Mouse (Mus musculus): ENCODE results near the gene Zdhhc19. TPM values are rescaled to one million over a fixed set of nuclear protein-coding genes. Genes with fewer than 3 reads are reported as not detected.
A peak's percentile ranks its signal among the peaks of the same experiment; 100 is the strongest.
"Not testable (repeated sequence)": the region's sequence is repeated elsewhere in the genome, so short reads cannot be mapped to it uniquely, and the experiment has no call there.

Gene Zdhhc19
- polyA plus RNA-seq, 1 experiment from 2014 or later: not detected

DNA sequence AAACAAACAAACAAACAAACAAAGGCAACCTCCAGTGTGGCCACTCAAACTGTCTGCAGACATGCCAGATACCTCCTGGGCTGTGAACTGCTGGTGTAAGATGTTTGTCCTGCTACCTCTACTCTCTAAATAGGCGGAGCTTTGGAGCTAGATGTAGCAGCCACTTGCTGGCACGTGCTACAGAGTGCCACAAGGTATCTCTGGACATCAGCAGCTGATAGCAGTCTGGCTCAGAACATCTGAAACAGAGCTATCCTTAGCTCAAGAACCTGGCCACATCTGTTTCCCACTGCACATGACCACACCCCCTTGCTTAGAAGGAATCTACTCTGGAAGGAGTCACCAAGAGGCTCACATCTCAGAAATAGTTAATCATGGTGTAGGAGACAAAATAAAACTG lies 10.9 kb upstream of the Zdhhc19 start:
- Histone ChIP-seq H3K4me1 (ENCODE audit: insufficient read depth, low read length) (peaks cover 21% of the 10 kb centered on the region), H3K4me2 (replicated peaks; ENCODE audit: low read depth, low read length) (no peak overlapping the region), H3K9ac (replicated peaks; ENCODE audit: low read length) (no peak overlapping the region), H3K27me3 (ENCODE audit: insufficient read depth, low read length) (no peaks in the 10 kb centered on the region), H3K27ac (ENCODE audit: low read length) (no peak overlapping the region), H3K9me3 (ENCODE audit: low read length) (no peaks in the 10 kb centered on the region), H3K36me3 (ENCODE audit: insufficient read depth, low read length) (no peaks in the 10 kb centered on the region), H3K4me3 (ENCODE audit: low read length) (no peak overlapping the region)
- no peak for ATAC-seq (ENCODE audit: low FRiP score, low TSS enrichment)
- WGBS: 74% methylated on average over 2 of the region's 2 CpGs

DNA sequence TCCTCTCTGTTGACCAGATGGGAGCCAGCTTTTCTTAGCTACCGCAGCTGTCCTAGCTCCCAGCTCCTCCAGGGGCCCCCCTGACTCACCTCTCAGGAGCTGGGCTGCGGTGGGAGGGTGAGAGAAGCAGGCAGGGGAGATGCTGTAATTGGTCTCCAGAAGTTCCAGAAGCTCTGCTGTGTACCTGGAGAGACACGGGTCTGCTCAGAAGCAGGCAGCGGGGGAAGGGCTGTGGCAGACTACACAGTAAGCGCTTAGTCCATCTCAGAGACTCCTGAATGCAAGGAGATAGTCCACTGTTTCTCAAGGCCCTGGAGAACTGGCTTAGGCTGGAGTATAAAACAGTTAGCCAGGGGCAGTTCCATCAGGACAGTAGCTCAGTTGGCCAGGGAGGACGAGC lies 10.0 kb upstream of the Zdhhc19 start:
- ATAC-seq (ENCODE audit: low FRiP score, low TSS enrichment): no peak
- H3K36me3 ChIP-seq (ENCODE audit: insufficient read depth, low read length): no peaks in the 10 kb centered on the region
- no peaks in the 10 kb centered on the region for H3K9me3 ChIP-seq (ENCODE audit: low read length)
- H3K27ac ChIP-seq (ENCODE audit: low read length): no peak overlapping the region
- H3K4me3 ChIP-seq (ENCODE audit: low read length): no peak overlapping the region
- H3K4me1 ChIP-seq (ENCODE audit: insufficient read depth, low read length): peaks cover 21% of the 10 kb centered on the region
- 71% methylated on average over 6 of the region's 6 CpGs for WGBS
- H3K4me2 ChIP-seq (replicated peaks; ENCODE audit: low read depth, low read length): no peak overlapping the region
- no peaks in the 10 kb centered on the region for H3K27me3 ChIP-seq (ENCODE audit: insufficient read depth, low read length)
- H3K9ac ChIP-seq (replicated peaks; ENCODE audit: low read length): no peak overlapping the region

DNA sequence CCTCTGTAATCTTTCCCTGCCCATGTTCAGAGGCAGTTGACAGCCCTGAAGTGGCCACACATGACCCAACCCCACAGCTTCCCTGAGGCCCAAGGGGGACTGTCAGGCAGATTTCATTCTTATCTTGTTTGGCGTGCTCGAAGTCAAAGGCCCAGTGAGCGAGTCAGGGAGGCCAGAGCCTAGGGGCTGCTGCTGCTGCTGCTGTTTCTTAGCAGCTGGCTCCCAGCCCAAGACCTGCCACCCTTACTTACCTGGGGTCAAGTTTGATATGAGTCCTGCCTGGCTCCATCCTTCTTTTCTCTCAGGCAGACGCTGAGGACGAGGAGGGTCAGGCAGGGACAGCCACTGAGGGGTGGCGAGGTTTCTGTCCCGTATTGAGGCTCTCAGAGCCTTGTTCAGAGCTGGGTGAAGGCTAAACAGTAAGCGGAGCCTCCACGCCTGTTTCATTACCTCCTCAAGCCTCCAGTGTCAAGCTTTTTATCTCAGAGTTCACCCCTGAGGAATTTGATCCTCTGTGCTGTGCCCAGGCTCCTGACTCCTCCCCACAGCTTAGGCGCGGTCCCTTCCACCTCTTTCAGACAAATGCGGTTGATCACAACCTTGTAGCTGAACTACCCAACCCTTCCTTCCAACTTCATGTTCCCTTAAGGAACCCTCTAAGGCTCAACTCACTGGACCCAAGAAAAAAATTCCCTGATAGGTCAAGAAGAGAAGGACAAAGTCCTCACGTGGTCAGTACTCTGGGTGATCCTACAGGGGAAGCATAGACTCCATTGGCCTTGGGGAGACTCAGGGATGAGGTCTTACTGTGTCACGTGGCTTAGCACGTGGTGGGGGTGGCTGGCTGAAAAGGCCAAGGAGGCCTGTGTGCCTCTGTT lies 8.6 kb upstream of the Zdhhc19 start, which contains the start of gene Slc51a:
Slc51a (minus strand) TSS at position 646 of the 878 bp plus-strand sequence.
- no peak within 1 kb of the TSS for H3K27ac ChIP-seq (ENCODE audit: low read length)
- H3K36me3 ChIP-seq (ENCODE audit: insufficient read depth, low read length): no peaks in the 10 kb centered on the region

DNA sequence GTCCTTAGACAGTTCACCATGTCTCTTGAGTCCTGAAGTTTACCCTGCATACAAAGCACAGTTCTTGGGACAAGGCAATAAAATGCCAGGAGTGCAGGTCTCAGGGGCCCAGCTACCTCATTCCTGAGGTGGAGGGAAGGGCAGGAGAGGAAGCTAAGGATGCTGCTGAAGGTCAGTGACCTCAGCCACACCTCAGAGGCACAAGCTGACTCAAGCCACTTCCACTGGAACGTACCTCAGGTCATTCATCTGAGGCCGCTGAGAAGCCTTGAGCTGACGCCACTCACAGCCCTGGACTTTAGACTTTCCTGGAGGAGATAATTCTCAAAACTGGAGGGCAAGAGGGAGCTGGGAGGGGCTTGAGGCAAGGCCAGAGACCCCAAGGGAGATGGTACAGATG lies 7.1 kb upstream of the Zdhhc19 start:
- Histone ChIP-seq H3K4me1 (ENCODE audit: insufficient read depth, low read length) (peaks cover 16% of the 10 kb centered on the region), H3K27me3 (ENCODE audit: insufficient read depth, low read length) (no peaks in the 10 kb centered on the region), H3K4me2 (replicated peaks; ENCODE audit: low read depth, low read length) (no peak overlapping the region), H3K9me3 (ENCODE audit: low read length) (no peaks in the 10 kb centered on the region), H3K9ac (replicated peaks; ENCODE audit: low read length) (no peak overlapping the region), H3K27ac (ENCODE audit: low read length) (no peak overlapping the region), H3K36me3 (ENCODE audit: insufficient read depth, low read length) (no peaks in the 10 kb centered on the region), H3K4me3 (ENCODE audit: low read length) (no peak overlapping the region)
- WGBS: 78% methylated on average over 3 of the region's 3 CpGs
- no peak for ATAC-seq (ENCODE audit: low FRiP score, low TSS enrichment)

More for the DNA sequence above, 8.6 kb upstream of the Zdhhc19 start, which contains the start of gene Slc51a:
- no peaks in the 10 kb centered on the region for H3K9me3 ChIP-seq (ENCODE audit: low read length)
- H3K4me2 ChIP-seq (replicated peaks; ENCODE audit: low read depth, low read length): no peak within 1 kb of the TSS
- no peak within 1 kb of the TSS for H3K4me3 ChIP-seq (ENCODE audit: low read length)
- peaks cover 21% of the 10 kb centered on the region for H3K4me1 ChIP-seq (ENCODE audit: insufficient read depth, low read length)
- 29% methylated on average over 15 of the region's 15 CpGs for WGBS
- H3K9ac ChIP-seq (replicated peaks; ENCODE audit: low read length): no peak within 1 kb of the TSS; the same call in 1 of the 2 replicates
- H3K27me3 ChIP-seq (ENCODE audit: insufficient read depth, low read length): no peaks in the 10 kb centered on the region
- no peak for ATAC-seq (ENCODE audit: low FRiP score, low TSS enrichment)

DNA sequence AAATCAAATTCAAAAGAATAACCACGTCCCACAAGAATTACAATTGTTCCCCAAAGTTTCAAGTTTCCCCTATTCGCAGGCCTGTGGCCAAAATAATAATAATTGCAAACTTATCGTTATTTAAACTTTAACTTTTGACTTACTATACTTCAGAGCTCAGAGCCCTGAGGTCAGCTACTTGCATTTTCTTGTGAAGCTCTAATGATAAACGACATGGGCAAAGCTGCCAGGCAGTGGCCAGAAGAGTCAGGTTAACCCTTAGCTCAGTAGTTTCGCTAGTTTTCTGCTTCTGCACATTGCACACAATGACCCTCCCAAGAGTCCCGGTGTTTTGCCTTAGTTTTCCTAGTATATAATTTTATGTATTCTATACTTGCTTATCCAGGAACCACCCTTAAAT lies 1.7 kb upstream of the Zdhhc19 start:
- H3K27ac ChIP-seq (ENCODE audit: low read length); H3K36me3 ChIP-seq (ENCODE audit: insufficient read depth, low read length); H3K9ac ChIP-seq (replicated peaks; ENCODE audit: low read length); H3K27me3 ChIP-seq (ENCODE audit: insufficient read depth, low read length); H3K4me2 ChIP-seq (replicated peaks; ENCODE audit: low read depth, low read length); ATAC-seq (ENCODE audit: low FRiP score, low TSS enrichment); H3K9me3 ChIP-seq (ENCODE audit: low read length); H3K4me3 ChIP-seq (ENCODE audit: low read length); H3K4me1 ChIP-seq (ENCODE audit: insufficient read depth, low read length): not testable (repeated sequence)
- WGBS: 50% methylated on average over 6 of the region's 6 CpGs

DNA sequence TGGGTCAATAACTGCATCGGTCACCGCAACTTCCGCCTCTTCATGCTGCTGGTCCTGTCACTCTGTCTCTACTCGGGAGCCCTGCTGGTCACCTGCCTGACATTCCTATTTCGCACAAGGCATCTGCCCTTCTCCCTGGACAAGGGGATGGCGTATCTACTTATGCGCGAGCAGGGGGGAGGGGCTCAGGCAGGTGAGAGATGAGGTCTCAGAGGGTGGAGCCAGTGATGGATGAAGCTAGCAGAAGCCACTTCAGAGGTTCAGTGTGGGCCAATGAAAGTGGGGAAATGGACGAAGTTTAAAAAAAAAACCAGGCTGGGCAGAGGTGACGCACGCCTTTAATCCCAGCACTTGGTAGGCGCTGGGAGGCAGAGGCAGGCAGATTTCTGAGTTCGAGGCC lies 2.9 kb downstream of the Zdhhc19 start:
- peaks cover 4% of the 10 kb centered on the region for H3K27me3 ChIP-seq (ENCODE audit: insufficient read depth, low read length)
- no peaks in the 10 kb centered on the region for H3K36me3 ChIP-seq (ENCODE audit: insufficient read depth, low read length)
- H3K27ac ChIP-seq (ENCODE audit: low read length): no peak overlapping the region
- no peak overlapping the region for H3K4me3 ChIP-seq (ENCODE audit: low read length)
- H3K9me3 ChIP-seq (ENCODE audit: low read length): no peaks in the 10 kb centered on the region
- peak overlapping the region; percentile 58 for H3K4me2 ChIP-seq (replicated peaks; ENCODE audit: low read depth, low read length)
- no peak overlapping the region for H3K9ac ChIP-seq (replicated peaks; ENCODE audit: low read length)
- H3K4me1 ChIP-seq (ENCODE audit: insufficient read depth, low read length): no peaks in the 10 kb centered on the region
- WGBS: 71% methylated on average over 13 of the region's 13 CpGs
- ATAC-seq (ENCODE audit: low FRiP score, low TSS enrichment): no peak

DNA sequence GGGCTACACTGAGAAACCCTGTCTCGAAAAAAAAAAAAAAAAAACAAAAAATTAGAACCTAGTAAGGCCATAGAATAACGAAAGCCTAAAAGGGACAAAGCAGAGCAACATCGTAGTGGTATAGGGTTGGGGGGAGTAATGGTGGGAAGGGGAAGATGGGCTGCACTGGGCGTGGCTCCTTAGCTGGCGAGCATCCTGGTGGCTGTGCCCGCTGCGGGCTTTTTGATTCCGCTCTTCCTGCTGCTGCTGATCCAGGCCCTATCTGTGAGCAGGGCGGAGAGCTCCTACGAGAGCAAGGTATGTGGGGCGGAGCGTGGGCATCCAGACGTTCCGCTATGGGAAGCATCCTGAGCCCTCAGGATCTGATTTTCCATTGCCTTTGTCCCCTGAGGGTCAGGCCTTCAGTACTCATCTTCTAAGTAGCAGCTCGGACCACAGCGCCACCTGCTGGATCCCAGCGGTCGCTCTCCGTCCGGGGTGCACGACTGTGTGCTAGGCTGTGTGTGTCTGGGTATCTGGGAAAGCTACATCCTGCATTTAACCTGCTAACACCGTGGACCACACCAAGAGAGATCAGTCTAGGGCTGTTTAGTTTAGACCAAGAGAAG lies 3.5 kb downstream of the Zdhhc19 start:
- no peak overlapping the region for H3K27ac ChIP-seq (ENCODE audit: low read length)
- H3K4me3 ChIP-seq (ENCODE audit: low read length): peak overlapping the region; percentile 38
- no peaks in the 10 kb centered on the region for H3K4me1 ChIP-seq (ENCODE audit: insufficient read depth, low read length)
- 6% methylated on average over 22 of the region's 22 CpGs for WGBS
- H3K9me3 ChIP-seq (ENCODE audit: low read length): no peaks in the 10 kb centered on the region
- H3K4me2 ChIP-seq (replicated peaks; ENCODE audit: low read depth, low read length): peak overlapping the region; percentile 58
- peak overlapping the region; percentile 59; the same call in 1 of the 2 replicates for H3K9ac ChIP-seq (replicated peaks; ENCODE audit: low read length)
- peak; percentile 92 for ATAC-seq (ENCODE audit: low FRiP score, low TSS enrichment)
- H3K36me3 ChIP-seq (ENCODE audit: insufficient read depth, low read length): no peaks in the 10 kb centered on the region
- H3K27me3 ChIP-seq (ENCODE audit: insufficient read depth, low read length): peaks cover 4% of the 10 kb centered on the region

DNA sequence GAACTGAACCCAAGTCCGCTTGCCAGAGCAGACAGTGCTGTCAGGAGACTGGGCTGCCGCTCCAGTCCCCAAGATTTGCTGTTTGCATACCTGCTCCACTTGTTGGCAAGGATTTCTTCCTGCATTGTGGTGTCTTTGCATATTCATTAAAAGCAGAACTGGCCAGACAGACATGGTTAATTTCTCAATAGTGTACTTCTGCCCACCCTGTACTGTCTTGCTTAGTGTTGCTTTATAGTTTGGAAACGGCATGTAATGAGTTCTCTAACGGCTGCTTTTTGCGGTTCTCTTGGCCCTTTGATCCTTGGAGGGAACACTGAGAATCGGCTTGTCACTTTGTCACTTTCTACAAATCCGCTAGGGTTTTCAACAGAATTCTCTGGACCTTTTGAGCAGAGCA lies 5.4 kb downstream of the Zdhhc19 start:
- 37% methylated on average over 7 of the region's 7 CpGs for WGBS
- no peak for ATAC-seq (ENCODE audit: low FRiP score, low TSS enrichment)
- H3K4me1 ChIP-seq (ENCODE audit: insufficient read depth, low read length): no peaks in the 10 kb centered on the region
- no peak overlapping the region for H3K27ac ChIP-seq (ENCODE audit: low read length)
- H3K4me3 ChIP-seq (ENCODE audit: low read length): no peak overlapping the region
- H3K4me2 ChIP-seq (replicated peaks; ENCODE audit: low read depth, low read length): no peak overlapping the region
- peaks cover 4% of the 10 kb centered on the region for H3K27me3 ChIP-seq (ENCODE audit: insufficient read depth, low read length)
- H3K9me3 ChIP-seq (ENCODE audit: low read length): no peaks in the 10 kb centered on the region
- no peak overlapping the region for H3K9ac ChIP-seq (replicated peaks; ENCODE audit: low read length)
- no peaks in the 10 kb centered on the region for H3K36me3 ChIP-seq (ENCODE audit: insufficient read depth, low read length)

DNA sequence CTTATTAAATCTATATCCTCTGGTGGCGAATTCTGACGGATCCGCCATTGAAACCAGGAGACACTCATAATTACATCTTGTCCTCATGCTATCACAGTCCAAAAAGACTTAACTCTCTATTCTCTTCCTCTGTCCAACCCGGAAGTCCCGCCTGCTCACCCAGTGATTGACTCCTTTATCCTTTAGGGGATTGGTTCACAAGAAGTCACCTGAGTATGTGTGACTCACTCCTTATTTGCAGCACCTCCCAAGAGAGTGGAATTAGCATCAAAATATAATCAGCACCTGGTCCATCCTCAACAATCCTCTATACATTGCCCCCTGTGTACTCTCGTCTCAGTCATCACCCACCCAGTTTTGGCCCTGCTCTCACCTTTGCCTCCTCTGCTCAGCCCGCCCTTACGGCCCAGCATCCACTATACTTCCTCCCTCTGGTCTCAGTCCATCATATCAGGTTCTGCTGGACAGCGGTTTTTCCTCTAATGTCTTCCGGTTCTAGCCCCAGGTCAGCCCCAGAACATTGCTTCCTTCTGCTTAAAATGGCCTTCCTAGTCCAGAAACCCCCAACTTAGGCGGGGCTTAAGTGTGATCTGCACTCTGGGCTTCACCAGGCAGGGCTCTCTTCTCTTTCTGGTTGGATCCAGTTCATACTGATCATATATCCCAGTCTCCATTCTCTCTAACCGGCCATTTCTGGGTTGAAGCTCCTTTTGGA lies 6.7 kb downstream of the Zdhhc19 start:
- ATAC-seq (ENCODE audit: low FRiP score, low TSS enrichment): no peak
- H3K27ac ChIP-seq (ENCODE audit: low read length): no peak overlapping the region
- peaks cover 4% of the 10 kb centered on the region for H3K27me3 ChIP-seq (ENCODE audit: insufficient read depth, low read length)
- no peaks in the 10 kb centered on the region for H3K9me3 ChIP-seq (ENCODE audit: low read length)
- 82% methylated on average over 12 of the region's 12 CpGs for WGBS
- H3K4me2 ChIP-seq (replicated peaks; ENCODE audit: low read depth, low read length): no peak overlapping the region
- H3K36me3 ChIP-seq (ENCODE audit: insufficient read depth, low read length): no peaks in the 10 kb centered on the region
- H3K4me1 ChIP-seq (ENCODE audit: insufficient read depth, low read length): no peaks in the 10 kb centered on the region
- no peak overlapping the region for H3K9ac ChIP-seq (replicated peaks; ENCODE audit: low read length)
- no peak overlapping the region for H3K4me3 ChIP-seq (ENCODE audit: low read length)
